Mouse (Mus musculus) liver, adult (tissue): ENCODE measurements around the gene Ctsa.

Experiments
- GATA4 ChIP-seq: IDR thresholded peaks from 2 replicates; pipeline ENCODE4 v1.6.1; 2014; ENCODE audit warnings: mild to moderate bottlenecking, low read length; ENCODE audit not compliant: insufficient replicate concordance

Gene Ctsa

GRCm38 (mm10) chr2:164825521-164825920 is 7.2 kb upstream of the Ctsa start:
- TF ChIP-seq GATA4, result no peak

GRCm38 (mm10) chr2:164827146-164827850 is 5.4 kb upstream of the Ctsa start:
- no peak for TF ChIP-seq GATA4

GRCm38 (mm10) chr2:164828437-164828836 is 4.2 kb upstream of the Ctsa start, which contains the start of gene Spata25:
TSS of gene Spata25 (minus strand) at chr2:164828537.
- no peak for TF ChIP-seq GATA4

GRCm38 (mm10) chr2:164829090-164829489 is 3.6 kb upstream of the Ctsa start:
- TF ChIP-seq GATA4, result no peak

GRCm38 (mm10) chr2:164831029-164831428 is 1.6 kb upstream of the Ctsa start:
- TF ChIP-seq GATA4, result no peak

GRCm38 (mm10) chr2:164832032-164832747 is 483 bp upstream of the Ctsa start:
- TF ChIP-seq GATA4, result no peak

- TF ChIP-seq GATA4, result no peak
Observed at GRCm38 (mm10) chr2:164833314-164833959, 764 bp downstream of the Ctsa start, which contains the start of gene Neurl2. TSS of gene Neurl2 (minus strand) at chr2:164833456.

GRCm38 (mm10) chr2:164834531-164834930 is 1.9 kb downstream of the Ctsa start:
- TF ChIP-seq GATA4, result no peak

GRCm38 (mm10) chr2:164835164-164835563 is 2.5 kb downstream of the Ctsa start:
- TF ChIP-seq GATA4, result no peak

GRCm38 (mm10) chr2:164845782-164846181 is 13.1 kb downstream of the Ctsa start:
- TF ChIP-seq GATA4, result no peak

GRCm38 (mm10) chr2:164850061-164850460 is 17.4 kb downstream of the Ctsa start:
- no peak for TF ChIP-seq GATA4

GRCm38 (mm10) chr2:164856309-164857100 is 23.8 kb downstream of the Ctsa start:
- TF ChIP-seq GATA4, result no peak

GRCm38 (mm10) chr2:164857101-164857821 is 24.6 kb downstream of the Ctsa start, which contains the start of gene Pltp:
TSS of gene Pltp (minus strand) at chr2:164857711.
- TF ChIP-seq GATA4, result no peak

- TF ChIP-seq GATA4, result no peak
Observed at GRCm38 (mm10) chr2:164857842-164858553, 25.3 kb downstream of the Ctsa start.
